Comparison of ENCODE assay signal across 12 mouse cellular contexts in the genomic region with DNA sequence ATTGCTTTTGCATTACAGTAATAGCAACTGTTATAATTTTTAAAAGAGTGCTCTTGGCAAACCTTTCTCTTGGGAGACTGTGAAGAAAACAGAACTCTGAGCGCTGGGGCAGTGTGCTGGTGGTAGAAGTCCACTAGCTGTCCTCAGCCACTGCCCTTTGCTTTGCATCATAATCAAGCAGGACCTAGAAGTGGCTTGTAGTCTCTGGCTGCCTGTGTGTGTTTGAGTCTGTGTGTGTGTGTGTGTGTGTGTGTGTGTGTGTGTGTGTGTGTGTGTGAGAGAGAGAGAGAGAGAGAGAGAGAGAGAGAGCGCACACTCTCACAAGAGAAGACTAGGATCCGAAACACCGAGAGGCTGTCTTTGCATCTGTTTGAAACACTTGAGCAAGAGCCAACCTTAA.
DNase-seq lines count a peak whose midpoint lies in the region; ATAC-seq and TF ChIP-seq lines count a peak whose summit lies in the region.
"Had no signal": no experiment of that assay in that cellular context is flagged by ENCODE, and none has a peak within 500 bp of the region (broad histone marks: within the 10 kb centered on the region; RNA-seq: fewer than 3 reads in every experiment).

No protein-coding gene starts in this region.

- no peaks in the 10 kb centered on the region for H3K27me3 ChIP-seq in heart, embryonic 12.5 days (replicated peaks)
- H3K27me3 ChIP-seq in liver, adult 2 months (ENCODE audit: control insufficient read depth, insufficient read depth, low read length): no peaks in the 10 kb centered on the region
- H3K27me3 ChIP-seq in liver, embryonic 12.5 days (replicated peaks): peaks cover 18% of the 10 kb centered on the region
- H3K27me3 ChIP-seq in intestine, embryonic 14.5 days (replicated peaks; ENCODE audit: control insufficient read depth, insufficient read depth, low read length): 0 out of 2 replicates have a peak, but pooled peaks cover 5% of the 10 kb centered on the region
- H3K27me3 ChIP-seq in small intestine, adult 2 months (ENCODE audit: control insufficient read depth, insufficient read depth, low read length): no peaks in the 10 kb centered on the region

- H3K4me3 ChIP-seq in heart, embryonic 12.5 days: peak overlapping the region; percentile 46
- no peak overlapping the region for H3K4me3 ChIP-seq in liver, adult 2 months (ENCODE audit: insufficient read depth, low read depth, low read length)
- no peak overlapping the region for H3K4me3 ChIP-seq in liver, embryonic 12.5 days
- H3K4me3 ChIP-seq in intestine, embryonic 14.5 days (ENCODE audit: low read depth, low read length): peak overlapping the region; percentile 16
- peak overlapping the region; percentile 26; the same call in 1 of the 2 replicates for H3K4me3 ChIP-seq in small intestine, adult 2 months (ENCODE audit: low read depth, low read length)

- ATAC-seq in heart, embryonic 12.5 days (ENCODE audit: insufficient number of reproducible peaks, low FRiP score): no peak
- ATAC-seq in liver, embryonic 12.5 days: no peak
- no peak for ATAC-seq in intestine, embryonic 14.5 days (replicated peaks; ENCODE audit: low FRiP score, low TSS enrichment, low read depth)
- ATAC-seq: Patski had no signal

- no peak for DNase-seq in heart, adult 8-10 months (ENCODE audit: low spot score)
- DNase-seq in liver, adult 2 months (ENCODE audit: extremely low read depth, low read depth, low spot score): peak; percentile 21
- DNase-seq in intestine, embryonic 14.5 days (ENCODE audit: low spot score): no peak
- DNase-seq in urinary bladder, postnatal 4 days (ENCODE audit: low spot score in 2 of 2): no peak
- no peak for DNase-seq in right cerebral cortex, postnatal 10 days (ENCODE audit: low spot score in 2 of 2)
- DNase-seq: adrenal gland, postnatal 10 days; lung, adult 2 months; thymus, postnatal 4 days had no signal

- TF ChIP-seq CTCF in liver, adult 2 months (IDR thresholded peaks at IDR 0.05; ENCODE audit: low read depth, low read length): no peak
- no peak for TF ChIP-seq CTCF in small intestine, adult 2 months (IDR thresholded peaks at IDR 0.05; ENCODE audit: extremely low read depth, insufficient read length, insufficient replicate concordance, low read depth, low read length)

- peak overlapping the region; percentile 59 for H3K4me2 ChIP-seq in heart, embryonic 12.5 days
- H3K4me2 ChIP-seq in liver, embryonic 12.5 days: no peak overlapping the region
- peak overlapping the region; percentile 34 for H3K4me2 ChIP-seq in intestine, embryonic 14.5 days (ENCODE audit: low read length)

- H3K9me3 ChIP-seq in heart, embryonic 12.5 days (replicated peaks): no peaks in the 10 kb centered on the region
- H3K9me3 ChIP-seq in liver, embryonic 12.5 days (replicated peaks): no peaks in the 10 kb centered on the region
- H3K9me3 ChIP-seq in intestine, embryonic 14.5 days (ENCODE audit: control insufficient read depth, low read length): no peaks in the 10 kb centered on the region

- no peaks in the 10 kb centered on the region for H3K36me3 ChIP-seq in heart, embryonic 12.5 days
- H3K36me3 ChIP-seq in liver, adult 2 months (ENCODE audit: control insufficient read depth, insufficient read depth, low read length): no peaks in the 10 kb centered on the region
- no peaks in the 10 kb centered on the region for H3K36me3 ChIP-seq in liver, embryonic 12.5 days
- no peaks in the 10 kb centered on the region for H3K36me3 ChIP-seq in intestine, embryonic 14.5 days (ENCODE audit: control insufficient read depth, insufficient read depth, low read length)
- H3K36me3 ChIP-seq in small intestine, adult 2 months (ENCODE audit: control insufficient read depth, insufficient read depth, low read length): no peaks in the 10 kb centered on the region

- peaks cover 12% of the 10 kb centered on the region for H3K4me1 ChIP-seq in heart, embryonic 12.5 days (replicated peaks)
- H3K4me1 ChIP-seq in liver, adult 2 months (ENCODE audit: control insufficient read depth, insufficient read depth, low read length): no peaks in the 10 kb centered on the region
- no peaks in the 10 kb centered on the region; the same call in 1 of the 2 replicates for H3K4me1 ChIP-seq in liver, embryonic 12.5 days
- H3K4me1 ChIP-seq in intestine, embryonic 14.5 days (replicated peaks; ENCODE audit: control insufficient read depth, insufficient read depth, low read length): 0 out of 2 replicates have a peak, but pooled peaks cover 4% of the 10 kb centered on the region
- H3K4me1 ChIP-seq in small intestine, adult 2 months (ENCODE audit: control insufficient read depth, insufficient read depth, insufficient read length, low read length): no peaks in the 10 kb centered on the region

- peak overlapping the region; percentile 57 for H3K9ac ChIP-seq in heart, embryonic 12.5 days
- no peak overlapping the region for H3K9ac ChIP-seq in liver, adult 2 months (ENCODE audit: low read depth, low read length)
- no peak overlapping the region for H3K9ac ChIP-seq in liver, embryonic 12.5 days
- no peak overlapping the region for H3K9ac ChIP-seq in intestine, embryonic 14.5 days (ENCODE audit: low read length)

- no peaks in the 10 kb centered on the region for H3K79me2 ChIP-seq in liver, adult 2 months (ENCODE audit: control insufficient read depth, insufficient read depth, low read length)

- WGBS in heart, embryonic 12.5 days: 37% methylated on average over 4 of the region's 4 CpGs
- WGBS in liver, adult 2 months: 76% methylated on average over 4 of the region's 4 CpGs
- 61% methylated on average over 3 of the region's 4 CpGs for WGBS in liver, embryonic 12.5 days (ENCODE audit: insufficient replicate concordance)
- WGBS in intestine, embryonic 14.5 days: 66% methylated on average over 4 of the region's 4 CpGs
- WGBS in small intestine, adult 2 months: 32% methylated on average over 4 of the region's 4 CpGs

- no peak for TF ChIP-seq POLR2A in liver, adult 2 months (IDR thresholded peaks at IDR 0.05; ENCODE audit: extremely low read depth, insufficient read depth, low read length)
- TF ChIP-seq POLR2A in small intestine, adult 2 months (IDR thresholded peaks at IDR 0.05; ENCODE audit: low read depth, low read length): no peak

- peak overlapping the region; percentile 53 for H3K27ac ChIP-seq in heart, embryonic 12.5 days (ENCODE audit: poor library complexity, severe bottlenecking)
- no peak overlapping the region for H3K27ac ChIP-seq in liver, adult 2 months (replicated peaks; ENCODE audit: insufficient read depth, low read depth, low read length)
- no peak overlapping the region for H3K27ac ChIP-seq in liver, embryonic 12.5 days
- no peak overlapping the region for H3K27ac ChIP-seq in intestine, embryonic 14.5 days (ENCODE audit: low read depth)
- no peak overlapping the region for H3K27ac ChIP-seq in small intestine, adult 2 months (ENCODE audit: insufficient read depth, low read depth, low read length)

Comparison
In these comparisons a context has a peak if more than half of its experiments do, and no peak if none do; other contexts are left out.
1. H3K4me3 ChIP-seq: peak in heart, embryonic 12.5 days (single experiment), intestine, embryonic 14.5 days (single experiment) and small intestine, adult 2 months (single experiment); none in liver, adult 2 months (single experiment) and liver, embryonic 12.5 days (single experiment).